Mouse (Mus musculus) ES-E14 (cell line): ENCODE measurements around the gene Ets1. TPM values are rescaled to one million over a fixed set of nuclear protein-coding genes. Genes with fewer than 3 reads are reported as not detected.

Experiments
- DNase-seq: peaks from one replicate; pipeline ENCODE4 v3.0.0-alpha.2; 2013; ENCODE audit warnings: low read depth, low spot score
- H3K27ac ChIP-seq: 2 replicates; pipeline ENCODE4 v1.5.1; 2012; ENCODE audit warnings: low read depth, mild to moderate bottlenecking, low read length, moderate library complexity, mixed read lengths; ENCODE audit not compliant: poor library complexity, insufficient read depth, severe bottlenecking
- H3K36me3 ChIP-seq: 2 replicates; pipeline ENCODE4 v1.6.1; 2012; ENCODE audit warnings: mild to moderate bottlenecking, low read length, moderate library complexity, mixed read lengths; ENCODE audit not compliant: control insufficient read depth, poor library complexity, insufficient read depth, severe bottlenecking
- H3K4me1 ChIP-seq, 2 experiments: fragments of 150-350 bp in 1 of 2; sonication (generic) in 1 of 2; 2 replicates each; pipeline ENCODE4 v1.6.1; 2012; ENCODE audit warnings: low read length in 2 of 2, mild to moderate bottlenecking in 1 of 2, mixed read lengths in 1 of 2; ENCODE audit not compliant: control insufficient read depth in 2 of 2, insufficient read depth in 2 of 2, poor library complexity in 1 of 2
- H3K4me3 ChIP-seq, 2 experiments: fragments of 150-350 bp in 1 of 2; sonication (generic) in 1 of 2; 2 replicates each; pipeline ENCODE4 v1.5.1; 2012; ENCODE audit warnings: low read length in 2 of 2, low read depth in 1 of 2, mild to moderate bottlenecking in 1 of 2, mixed read lengths in 1 of 2; ENCODE audit not compliant: insufficient read depth in 1 of 2, poor library complexity in 1 of 2, severe bottlenecking in 1 of 2
- H3K9ac ChIP-seq: 2 replicates; pipeline ENCODE4 v1.6.1; 2012; ENCODE audit warnings: low read depth, mild to moderate bottlenecking, low read length, mixed read lengths; ENCODE audit not compliant: poor library complexity, insufficient read depth, severe bottlenecking
- H3K9me3 ChIP-seq: fragments of 150-350 bp; sonication (generic); 2 replicates; pipeline ENCODE4 v1.6.1; 2012; ENCODE audit warnings: low read depth, mild to moderate bottlenecking, low read length; ENCODE audit not compliant: control insufficient read depth, insufficient read depth
- CHD2 ChIP-seq: IDR thresholded peaks from 2 replicates; pipeline ENCODE4 v1.6.1; 2014; ENCODE audit warnings: mild to moderate bottlenecking, low read depth, low read length, inconsistent platforms
- HCFC1 ChIP-seq: IDR thresholded peaks from 2 replicates; pipeline ENCODE4 v1.6.1; 2012; ENCODE audit warnings: low read length, inconsistent platforms, borderline replicate concordance; ENCODE audit not compliant: insufficient read depth
- MAFK ChIP-seq: IDR thresholded peaks from 2 replicates; pipeline ENCODE4 v1.6.1; 2014; ENCODE audit warnings: mild to moderate bottlenecking, low read depth, low read length, inconsistent platforms; ENCODE audit not compliant: insufficient read depth
- ZC3H11A ChIP-seq: IDR thresholded peaks from 2 replicates; pipeline ENCODE4 v1.6.1; 2012; ENCODE audit warnings: low read depth, mild to moderate bottlenecking, inconsistent platforms, low read length, borderline replicate concordance
- ZNF384 ChIP-seq: IDR thresholded peaks from 2 replicates; pipeline ENCODE4 v1.6.1; 2012; ENCODE audit warnings: low read depth, low read length, inconsistent platforms
- in situ Hi-C, 2 experiments: fragments of 600-800 bp; cut with MboI; formaldehyde crosslinking; loops; one replicate each; pipeline ENCODE4 v1.15.1; 2025; ENCODE audit warnings: low sequenced_read_pairs in 2 of 2, inconsistent platforms in 1 of 2; ENCODE audit not compliant: unreplicated experiment in 2 of 2
- total RNA-seq: library from RNA; depleted of rRNA; stranded (reverse); fragments of 300-350 nt; gene quantifications from 2 replicates; pipeline ENCODE4 v1.2.3, GENCODE M21; 2012

The Ets1 gene
- total RNA-seq, 1 experiment, result 20.9 TPM

GRCm38 (mm10) chr9:32728806-32729205, 92.8 kb downstream of the Ets1 start:
- Histone ChIP-seq H3K36me3 (no peaks in the 10 kb centered on the region), H3K4me1 (no peaks in the 10 kb centered on the region), H3K9ac (no peak overlapping the region), H3K27ac (no peak overlapping the region), H3K9me3 (no peaks in the 10 kb centered on the region), H3K4me3 (no peak overlapping the region)
- DNase-seq, result no peak
- TF ChIP-seq ZC3H11A (no peak), HCFC1 (no peak), MAFK (no peak), ZNF384 (no peak), CHD2 (no peak)
- in situ Hi-C loops, result no loop called here

GRCm38 (mm10) chr9:32729207-32729606, 93.2 kb downstream of the Ets1 start:
- Histone ChIP-seq H3K9ac (no peak overlapping the region), H3K4me3 (no peak overlapping the region), H3K9me3 (no peaks in the 10 kb centered on the region), H3K4me1 (no peaks in the 10 kb centered on the region), H3K36me3 (no peaks in the 10 kb centered on the region), H3K27ac (no peak overlapping the region)
- TF ChIP-seq MAFK (no peak), HCFC1 (no peak), CHD2 (no peak), ZC3H11A (no peak), ZNF384 (no peak)
- DNase-seq, result no peak
- in situ Hi-C loops, result no loop called here

GRCm38 (mm10) chr9:32730001-32730655, 94.1 kb downstream of the Ets1 start:
- no peak overlapping the region for H3K4me3 ChIP-seq
- no peaks in the 10 kb centered on the region for H3K36me3 ChIP-seq
- H3K9ac ChIP-seq, result no peak overlapping the region
- in situ Hi-C loops, result no loop called here
- DNase-seq, result no peak
- TF ChIP-seq MAFK (no peak), ZC3H11A (no peak), ZNF384 (no peak), CHD2 (no peak), HCFC1 (no peak)
- no peaks in the 10 kb centered on the region for H3K4me1 ChIP-seq
- H3K9me3 ChIP-seq, result no peaks in the 10 kb centered on the region
- no peak overlapping the region for H3K27ac ChIP-seq

GRCm38 (mm10) chr9:32730656-32731590, 94.9 kb downstream of the Ets1 start:
- TF ChIP-seq ZNF384 (no peak), ZC3H11A (no peak), CHD2 (no peak), HCFC1 (no peak), MAFK (no peak)

More at GRCm38 (mm10) chr9:32730656-32731590, 94.9 kb downstream of the Ets1 start:
- in situ Hi-C loops, result no loop called here
- Histone ChIP-seq H3K4me3 (no peak overlapping the region), H3K9ac (no peak overlapping the region), H3K36me3 (no peaks in the 10 kb centered on the region), H3K27ac (no peak overlapping the region), H3K9me3 (no peaks in the 10 kb centered on the region), H3K4me1 (no peaks in the 10 kb centered on the region)
- no peak for DNase-seq
